Comparison of ENCODE assay signal across 24 mouse cellular contexts in genomic region chr2:163742656-163743055, GRCm38 (mm10).
"Had no signal": no experiment of that assay in that cellular context is flagged by ENCODE, and none has a peak within 500 bp of the region (broad histone marks: within the 10 kb centered on the region; RNA-seq: fewer than 3 reads in every experiment).

No protein-coding gene starts in this region.

- DNase-seq: cerebellum, postnatal 10 days; cerebellum, postnatal 14 days; cerebellum, postnatal 25 days; cerebellum, postnatal 36 days; embryo, embryonic 11 days; forebrain, postnatal 0 days; gastrocnemius, adult 2 months; gastrocnemius, postnatal 10 days; gastrocnemius, postnatal 14 days; gastrocnemius, postnatal 25 days; gastrocnemius, postnatal 36 days; heart, adult 11 months; heart, adult 18-20 months; heart, adult 2 months had no signal

- H3K27ac ChIP-seq: embryonic facial prominence, embryonic 10.5 days; embryonic facial prominence, embryonic 12.5 days; embryonic facial prominence, embryonic 13.5 days; embryonic facial prominence, embryonic 15.5 days; forebrain, embryonic 10.5 days; forebrain, embryonic 12.5 days; forebrain, embryonic 13.5 days; forebrain, embryonic 15.5 days; gastrocnemius, adult 2 months; heart, adult 2 months; heart, embryonic 10.5 days had no signal

- H3K36me3 ChIP-seq: embryonic facial prominence, embryonic 12.5 days; embryonic facial prominence, embryonic 13.5 days; embryonic facial prominence, embryonic 15.5 days; forebrain, embryonic 12.5 days; forebrain, embryonic 15.5 days; heart, embryonic 10.5 days had no signal

- H3K4me3 ChIP-seq: embryonic facial prominence, embryonic 10.5 days; embryonic facial prominence, embryonic 12.5 days; embryonic facial prominence, embryonic 13.5 days; embryonic facial prominence, embryonic 15.5 days; erythroblast, embryonic 14.5 days; forebrain, embryonic 10.5 days; forebrain, embryonic 12.5 days; forebrain, embryonic 13.5 days; forebrain, embryonic 15.5 days; gastrocnemius, adult 2 months; heart, adult 2 months; heart, embryonic 10.5 days had no signal

- H3K9ac ChIP-seq: embryonic facial prominence, embryonic 12.5 days; embryonic facial prominence, embryonic 13.5 days; embryonic facial prominence, embryonic 15.5 days; forebrain, embryonic 12.5 days; forebrain, embryonic 13.5 days; forebrain, embryonic 15.5 days; forebrain, postnatal 0 days had no signal

- H3K9me3 ChIP-seq: embryonic facial prominence, embryonic 10.5 days; embryonic facial prominence, embryonic 12.5 days; embryonic facial prominence, embryonic 13.5 days; embryonic facial prominence, embryonic 15.5 days; forebrain, embryonic 10.5 days; forebrain, embryonic 12.5 days; forebrain, embryonic 13.5 days; forebrain, embryonic 15.5 days; heart, embryonic 10.5 days had no signal

- H3K27me3 ChIP-seq: embryonic facial prominence, embryonic 12.5 days; forebrain, embryonic 13.5 days; forebrain, embryonic 15.5 days had no signal

- H3K4me1 ChIP-seq: embryonic facial prominence, embryonic 12.5 days; embryonic facial prominence, embryonic 13.5 days; forebrain, embryonic 12.5 days; forebrain, embryonic 13.5 days; forebrain, embryonic 15.5 days had no signal
